Mouse (Mus musculus) adrenal gland, postnatal 14 days (tissue): ENCODE measurements at regions not wholly inside any gene's neighbourhood (a gene's known extent, or its start where the extent isn't known, plus 50 kb on each side); places are given as distances from the start of the nearest gene placed in this dataset.

Experiments used
- DNase-seq: peaks from one replicate; pipeline ENCODE4 v3.0.0; 2021; ENCODE audit warnings: mixed read lengths

- no peak for DNase-seq
Observed at GRCm38 (mm10) chr3:31389955-31390354, 79.8 kb upstream of the Slc7a14 start.

GRCm38 (mm10) chr3:31375678-31376077, 65.5 kb upstream of the Slc7a14 start:
- no peak for DNase-seq

DNA sequence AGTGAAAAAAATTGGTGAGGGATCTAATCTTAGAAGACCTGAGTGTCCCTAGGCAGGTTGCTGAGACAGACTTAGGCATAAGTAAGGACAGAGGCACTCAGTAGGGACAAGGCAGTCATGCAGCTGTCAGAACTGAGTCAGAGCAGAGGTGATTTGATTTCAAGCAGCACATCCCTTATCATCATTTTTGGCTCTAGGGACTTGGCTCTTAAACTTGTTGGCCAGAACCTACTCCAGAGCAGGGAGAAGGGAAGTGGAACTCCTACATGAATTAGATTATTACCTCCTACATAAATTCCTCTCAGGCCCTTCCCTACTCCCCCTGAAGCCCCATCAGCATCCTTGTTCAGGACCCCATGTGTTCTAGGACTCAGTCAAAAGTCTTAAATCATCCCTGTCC, 63.9 kb upstream of the Slc7a14 start:
- no peak for DNase-seq

DNA sequence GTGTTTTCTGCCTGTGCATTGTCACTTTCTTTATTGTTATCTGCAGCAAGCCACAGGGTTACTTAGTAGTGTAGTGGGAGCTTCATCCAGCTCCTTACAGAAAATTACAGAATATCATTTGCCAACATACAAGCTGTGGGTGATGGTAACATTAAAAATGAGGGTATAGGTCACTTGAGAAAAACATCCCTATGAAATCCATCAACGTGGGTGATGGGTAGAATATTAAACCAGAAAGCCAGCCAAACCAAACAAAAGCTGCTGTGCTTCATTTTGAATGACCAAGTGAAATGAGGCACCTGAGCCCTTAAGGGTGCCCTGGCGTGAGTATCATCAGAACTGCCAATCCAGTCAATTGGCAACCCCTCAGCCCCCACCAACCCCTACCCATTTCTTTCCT, 58.1 kb upstream of the Slc7a14 start:
- DNase-seq, result no peak
